Mouse (Mus musculus): ENCODE measurements around the gene 2310057J18Rik.

- no peak for TF ChIP-seq CTCF (IDR thresholded peaks at IDR 0.05; ENCODE audit: low read depth, low read length)
- no peak for TF ChIP-seq GATA1 (IDR thresholded peaks at IDR 0.05; ENCODE audit: borderline replicate concordance, low read length)
Observed at GRCm38 (mm10) chr10:28968189-28968588, 17.9 kb downstream of the 2310057J18Rik start.
